In the genomic region with DNA sequence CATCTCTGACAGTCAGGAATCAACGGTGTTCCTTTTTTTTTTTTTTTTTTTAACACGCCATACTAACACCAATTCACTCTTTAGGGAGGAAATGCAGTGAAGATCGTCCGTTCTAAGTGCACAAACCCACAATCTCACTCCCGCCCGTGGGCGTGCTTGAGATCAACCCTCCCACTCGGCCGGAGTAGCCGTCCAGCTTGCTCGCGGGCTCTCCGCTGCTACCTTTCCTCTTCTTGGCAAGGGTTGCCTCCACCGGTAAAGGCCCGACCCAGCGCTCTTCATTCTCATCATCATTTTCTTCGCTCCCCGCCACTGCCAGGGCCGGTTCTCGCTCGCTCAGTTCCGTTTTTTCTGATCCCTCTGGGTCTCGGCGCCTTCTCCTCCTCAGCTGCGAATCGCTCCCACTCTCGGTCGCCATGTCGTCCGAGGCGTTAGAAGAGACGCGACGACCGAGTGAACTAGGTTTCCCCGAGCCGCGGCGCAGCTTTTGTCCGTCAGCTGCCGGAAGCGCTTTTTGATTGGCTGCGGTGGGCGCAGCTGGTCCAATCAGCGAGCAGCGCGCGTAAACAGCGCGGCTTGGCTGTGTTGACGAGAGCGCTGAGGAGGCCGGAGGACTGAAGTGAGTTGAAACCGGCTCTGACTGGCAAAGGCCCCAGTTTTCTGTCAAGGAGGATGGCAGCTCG, we compare ENCODE assay signal across 8 mouse cellular contexts. TPM values are rescaled to one million over a fixed set of nuclear protein-coding genes. Genes with fewer than 3 reads are reported as not detected.
DNase-seq lines count a peak whose midpoint lies in the region; ATAC-seq and TF ChIP-seq lines count a peak whose summit lies in the region.

Gene Cenpk (plus strand): TSS at position 228 of the 683 bp plus-strand sequence.
Gene Ppwd1 (minus strand): TSS at position 460 of the 683 bp plus-strand sequence.

- peak within 1 kb of the TSS; percentile 96 for H3K27ac ChIP-seq in heart, embryonic 12.5 days (ENCODE audit: poor library complexity, severe bottlenecking)
- H3K27ac ChIP-seq in kidney, postnatal 0 days, result peak within 1 kb of the TSS; percentile 95
- peak within 1 kb of the TSS; percentile 73 for H3K27ac ChIP-seq in liver, embryonic 11.5 days (ENCODE audit: low read depth, low read length)
- H3K27ac ChIP-seq in stomach, embryonic 14.5 days (ENCODE audit: low read length), result peak within 1 kb of the TSS; percentile 92

- peak within 1 kb of the TSS; percentile 85 for H3K9ac ChIP-seq in heart, embryonic 12.5 days
- H3K9ac ChIP-seq in kidney, postnatal 0 days (ENCODE audit: low read depth, low read length), result peak within 1 kb of the TSS; percentile 89
- H3K9ac ChIP-seq in liver, embryonic 11.5 days (ENCODE audit: low read depth, low read length), result peak within 1 kb of the TSS; percentile 88
- H3K9ac ChIP-seq in stomach, embryonic 14.5 days (replicated peaks; ENCODE audit: low read depth, low read length), result peak within 1 kb of the TSS; percentile 72

- no peaks in the 10 kb centered on the region for H3K27me3 ChIP-seq in heart, embryonic 12.5 days (replicated peaks)
- H3K27me3 ChIP-seq in kidney, postnatal 0 days (ENCODE audit: insufficient read depth, low read length), result no peaks in the 10 kb centered on the region
- no peaks in the 10 kb centered on the region for H3K27me3 ChIP-seq in liver, embryonic 11.5 days (replicated peaks; ENCODE audit: control insufficient read depth, insufficient read depth, low read length)
- no peaks in the 10 kb centered on the region for H3K27me3 ChIP-seq in stomach, embryonic 14.5 days (ENCODE audit: control insufficient read depth, insufficient read depth, low read length)

- under 1% methylated on average over 55 of the region's 55 CpGs for WGBS in heart, embryonic 12.5 days
- WGBS in kidney, postnatal 0 days, result under 1% methylated on average over 55 of the region's 55 CpGs
- WGBS in liver, embryonic 11.5 days, result under 1% methylated on average over 55 of the region's 55 CpGs
- WGBS in stomach, embryonic 14.5 days, result under 1% methylated on average over 55 of the region's 55 CpGs

- no peaks in the 10 kb centered on the region for H3K9me3 ChIP-seq in heart, embryonic 12.5 days (replicated peaks)
- H3K9me3 ChIP-seq in kidney, postnatal 0 days (replicated peaks; ENCODE audit: low read length), result no peaks in the 10 kb centered on the region
- H3K9me3 ChIP-seq in liver, embryonic 11.5 days (ENCODE audit: control insufficient read depth, low read length), result no peaks in the 10 kb centered on the region
- H3K9me3 ChIP-seq in stomach, embryonic 14.5 days (ENCODE audit: control insufficient read depth, low read depth, low read length), result no peaks in the 10 kb centered on the region

- H3K4me1 ChIP-seq in heart, embryonic 12.5 days (replicated peaks), result peaks cover 8% of the 10 kb centered on the region; the same call in 1 of the 2 replicates
- 0 out of 2 replicates have a peak, but pooled peaks cover 7% of the 10 kb centered on the region for H3K4me1 ChIP-seq in kidney, postnatal 0 days (replicated peaks; ENCODE audit: insufficient read depth, low read length)
- peaks cover 3% of the 10 kb centered on the region; the same call in 1 of the 2 replicates for H3K4me1 ChIP-seq in liver, embryonic 11.5 days (replicated peaks; ENCODE audit: control insufficient read depth, insufficient read depth, low read length)
- 0 out of 2 replicates have a peak, but pooled peaks cover 4% of the 10 kb centered on the region for H3K4me1 ChIP-seq in stomach, embryonic 14.5 days (ENCODE audit: control insufficient read depth, insufficient read depth, low read length)

- TF ChIP-seq CTCF in kidney, postnatal 0 days (IDR thresholded peaks at IDR 0.05; ENCODE audit: low read depth), result no peak

- peak; percentile 98 for DNase-seq in CD4-positive helper T cell, adult 2 months (ENCODE audit: low read depth, low spot score)
- peak; percentile 93 for DNase-seq in brain, embryonic 18.5 days (ENCODE audit: low read depth, low spot score)
- DNase-seq in kidney, postnatal 0 days (ENCODE audit: low spot score), result peak; percentile 97
- DNase-seq in liver, embryonic 11.5 days (ENCODE audit: low spot score), result peak; percentile 96
- DNase-seq in naive thymus-derived CD4-positive, alpha-beta T cell, adult 2 months (ENCODE audit: low read depth), result peak; percentile 98

- peaks cover 4% of the 10 kb centered on the region for H3K36me3 ChIP-seq in heart, embryonic 12.5 days
- 0 out of 2 replicates have a peak, but pooled peaks cover 3% of the 10 kb centered on the region for H3K36me3 ChIP-seq in kidney, postnatal 0 days (ENCODE audit: insufficient read depth, low read length)
- no peaks in the 10 kb centered on the region; the same call in 1 of the 2 replicates for H3K36me3 ChIP-seq in liver, embryonic 11.5 days (ENCODE audit: control insufficient read depth, insufficient read depth, low read length)
- H3K36me3 ChIP-seq in stomach, embryonic 14.5 days (ENCODE audit: control insufficient read depth, insufficient read depth, low read length), result peaks cover 4% of the 10 kb centered on the region; the same call in 1 of the 2 replicates

- ATAC-seq in erythroid progenitor cell, adult 5-6 weeks (replicated peaks; ENCODE audit: low FRiP score, poor library complexity, severe bottlenecking), result peak; percentile 94
- ATAC-seq in heart, embryonic 12.5 days (ENCODE audit: insufficient number of reproducible peaks, low FRiP score), result peak; percentile 100
- peak; percentile 100 for ATAC-seq in kidney, postnatal 0 days (replicated peaks; ENCODE audit: low FRiP score, low read depth)
- peak; percentile 98 for ATAC-seq in liver, embryonic 11.5 days (replicated peaks; ENCODE audit: low FRiP score)
- peak; percentile 100 for ATAC-seq in stomach, embryonic 14.5 days (ENCODE audit: insufficient number of reproducible peaks, insufficient read depth, low FRiP score, low read depth)

- peak within 1 kb of the TSS; percentile 75 for H3K4me3 ChIP-seq in heart, embryonic 12.5 days
- H3K4me3 ChIP-seq in kidney, postnatal 0 days (replicated peaks; ENCODE audit: low read depth, low read length), result peak within 1 kb of the TSS; percentile 91
- H3K4me3 ChIP-seq in liver, embryonic 11.5 days (ENCODE audit: low read depth, low read length), result peak within 1 kb of the TSS; percentile 78
- H3K4me3 ChIP-seq in stomach, embryonic 14.5 days (ENCODE audit: low read depth, low read length), result peak within 1 kb of the TSS; percentile 70

- H3K4me2 ChIP-seq in heart, embryonic 12.5 days, result peak within 1 kb of the TSS; percentile 80
- peak within 1 kb of the TSS; percentile 81 for H3K4me2 ChIP-seq in kidney, postnatal 0 days (ENCODE audit: low read length)
- peak within 1 kb of the TSS; percentile 86 for H3K4me2 ChIP-seq in liver, embryonic 11.5 days
- peak within 1 kb of the TSS; percentile 61 for H3K4me2 ChIP-seq in stomach, embryonic 14.5 days (replicated peaks; ENCODE audit: low read depth, low read length)

RNA-seq across cellular contexts. Expression of gene Cenpk, which starts in this region (rescaled TPM):
- 128 and 134 TPM in 2 replicates for total RNA-seq in erythroid progenitor cell, adult 5-6 weeks (2015; ENCODE audit: low replicate concordance)
- total RNA-seq in erythroid progenitor cell, adult 5-6 weeks (2017; ENCODE audit: low replicate concordance), result 324 and 373 TPM in 2 replicates
- 50.1 and 53.8 TPM in 2 replicates for polyA plus RNA-seq in heart, embryonic 12.5 days (2016; fragmentation: Nextera tagmentation; extraction: Ambion mirVana)
- polyA plus RNA-seq in kidney, postnatal 0 days (2015; fragmentation: Nextera tagmentation; extraction: Ambion mirVana), result 45.8 and 49.2 TPM in 2 replicates
- polyA plus RNA-seq in liver, embryonic 11.5 days (2014; fragmentation: Nextera tagmentation; extraction: Ambion mirVana), result 94.9 and 100.0 TPM in 2 replicates
- 61.1 and 69.2 TPM in 2 replicates for polyA plus RNA-seq in stomach, embryonic 14.5 days (2014; fragmentation: Nextera tagmentation; extraction: Ambion mirVana)

RNA-seq across cellular contexts. Expression of gene Ppwd1, which starts in this region (rescaled TPM):
- total RNA-seq in erythroid progenitor cell, adult 5-6 weeks (2015; ENCODE audit: low replicate concordance), result 72.5 and 74.6 TPM in 2 replicates
- 56.1 and 100 TPM in 2 replicates for total RNA-seq in erythroid progenitor cell, adult 5-6 weeks (2017; ENCODE audit: low replicate concordance)
- polyA plus RNA-seq in heart, embryonic 12.5 days (2016; fragmentation: Nextera tagmentation; extraction: Ambion mirVana), result 10.6 and 11.0 TPM in 2 replicates
- 11.9 and 13.6 TPM in 2 replicates for polyA plus RNA-seq in kidney, postnatal 0 days (2015; fragmentation: Nextera tagmentation; extraction: Ambion mirVana)
- 17.0 and 18.4 TPM in 2 replicates for polyA plus RNA-seq in liver, embryonic 11.5 days (2014; fragmentation: Nextera tagmentation; extraction: Ambion mirVana)
- polyA plus RNA-seq in stomach, embryonic 14.5 days (2014; fragmentation: Nextera tagmentation; extraction: Ambion mirVana), result 15.1 and 16.0 TPM in 2 replicates

Comparison
In these comparisons a context has a peak if more than half of its experiments do, and no peak if none do; other contexts are left out.
1. Peak in every context shown above with its lines: DNase-seq, ATAC-seq, H3K4me3 ChIP-seq and H3K27ac ChIP-seq.